Mouse (Mus musculus) limb, embryonic 14.5 days (tissue): ENCODE results near the gene Kcnj12. TPM values are rescaled to one million over a fixed set of nuclear protein-coding genes. Genes with fewer than 3 reads are reported as not detected.

Experiments used
- ATAC-seq: fragments of 200-750 bp; cut with Nextera tagmentation; 2 replicates; pipeline ENCODE4 v1.8.0; 2017; ENCODE audit warnings: low read depth, moderate number of reproducible peaks, moderate TSS enrichment; ENCODE audit not compliant: low FRiP score
- DNase-seq: peaks from one replicate; pipeline ENCODE4 v3.0.0-alpha.2; 2015; ENCODE audit warnings: low spot score
- H3K27ac ChIP-seq: fragments of 300-500 bp; sonication (generic); replicated peaks from 2 replicates; pipeline ENCODE4 v1.5.1; 2014; ENCODE audit warnings: low read depth, mild to moderate bottlenecking, low read length, moderate library complexity, mixed read lengths
- H3K27me3 ChIP-seq: fragments of 300-500 bp; sonication (generic); 2 replicates; pipeline ENCODE4 v1.6.1; 2014; ENCODE audit warnings: low read length, mixed read lengths; ENCODE audit not compliant: control insufficient read depth, insufficient read depth
- H3K36me3 ChIP-seq: fragments of 300-500 bp; sonication (generic); 2 replicates; pipeline ENCODE4 v1.6.1; 2014; ENCODE audit warnings: mild to moderate bottlenecking, low read length, moderate library complexity, mixed read lengths; ENCODE audit not compliant: control insufficient read depth, insufficient read depth
- H3K4me1 ChIP-seq: fragments of 300-500 bp; sonication (generic); 2 replicates; pipeline ENCODE4 v1.6.1; 2014; ENCODE audit warnings: antibody characterized with exemption, low read length, mixed read lengths; ENCODE audit not compliant: control insufficient read depth, insufficient read depth
- H3K4me2 ChIP-seq: fragments of 300-500 bp; sonication (generic); replicated peaks from 2 replicates; pipeline ENCODE4 v1.6.1; 2014; ENCODE audit warnings: low read depth, mild to moderate bottlenecking, low read length, moderate library complexity; ENCODE audit not compliant: severe bottlenecking
- H3K4me3 ChIP-seq: fragments of 300-500 bp; sonication (generic); replicated peaks from 2 replicates; pipeline ENCODE4 v1.5.1; 2014; ENCODE audit warnings: low read length
- H3K9ac ChIP-seq: fragments of 300-500 bp; sonication (generic); 2 replicates; pipeline ENCODE4 v1.6.1; 2014; ENCODE audit warnings: mild to moderate bottlenecking, low read depth, low read length, moderate library complexity; ENCODE audit not compliant: severe bottlenecking
- H3K9me3 ChIP-seq: fragments of 300-500 bp; sonication (generic); 2 replicates; pipeline ENCODE4 v1.6.1; 2016; ENCODE audit warnings: low read length; ENCODE audit not compliant: control insufficient read depth
- POLR2A ChIP-seq: fragments of 200-500 bp; IDR thresholded peaks from 2 replicates; pipeline ENCODE4 v1.8.0; 2012; ENCODE audit warnings: inconsistent platforms, mild to moderate bottlenecking, moderate library complexity, borderline replicate concordance; ENCODE audit not compliant: insufficient read depth, insufficient read length; ENCODE audit errors: extremely low read depth
- WGBS: fragments of 180-500 bp; shearing (Covaris S2); extraction: QIAGEN DNeasy Blood & Tissue Kit; methylation state at CpG from one replicate; pipeline ENCODE4 v1.1.7; 2014; 5-methylcytosine and 5-hydroxymethylcytosine counted together
- polyA plus RNA-seq, 2 experiments: library from polyadenylated mRNA; depleted of rRNA in 1 of 2; stranded (reverse) in 1 of 2; unstranded in 1 of 2; fragments of >200 nt; fragmentation: Nextera tagmentation in 1 of 2; extraction: Ambion mirVana in 1 of 2; gene quantifications; 2 replicates each; pipeline versions ENCODE4 v1.2.1 to v1.2.3; 2012 to 2014

The Kcnj12 gene
- 0.47 and 0.55 TPM in 2 replicates for polyA plus RNA-seq (2012; rRNA removed)
- 0.14 and 0.62 TPM in 2 replicates for polyA plus RNA-seq (2014; fragmentation: Nextera tagmentation; extraction: Ambion mirVana)

DNA sequence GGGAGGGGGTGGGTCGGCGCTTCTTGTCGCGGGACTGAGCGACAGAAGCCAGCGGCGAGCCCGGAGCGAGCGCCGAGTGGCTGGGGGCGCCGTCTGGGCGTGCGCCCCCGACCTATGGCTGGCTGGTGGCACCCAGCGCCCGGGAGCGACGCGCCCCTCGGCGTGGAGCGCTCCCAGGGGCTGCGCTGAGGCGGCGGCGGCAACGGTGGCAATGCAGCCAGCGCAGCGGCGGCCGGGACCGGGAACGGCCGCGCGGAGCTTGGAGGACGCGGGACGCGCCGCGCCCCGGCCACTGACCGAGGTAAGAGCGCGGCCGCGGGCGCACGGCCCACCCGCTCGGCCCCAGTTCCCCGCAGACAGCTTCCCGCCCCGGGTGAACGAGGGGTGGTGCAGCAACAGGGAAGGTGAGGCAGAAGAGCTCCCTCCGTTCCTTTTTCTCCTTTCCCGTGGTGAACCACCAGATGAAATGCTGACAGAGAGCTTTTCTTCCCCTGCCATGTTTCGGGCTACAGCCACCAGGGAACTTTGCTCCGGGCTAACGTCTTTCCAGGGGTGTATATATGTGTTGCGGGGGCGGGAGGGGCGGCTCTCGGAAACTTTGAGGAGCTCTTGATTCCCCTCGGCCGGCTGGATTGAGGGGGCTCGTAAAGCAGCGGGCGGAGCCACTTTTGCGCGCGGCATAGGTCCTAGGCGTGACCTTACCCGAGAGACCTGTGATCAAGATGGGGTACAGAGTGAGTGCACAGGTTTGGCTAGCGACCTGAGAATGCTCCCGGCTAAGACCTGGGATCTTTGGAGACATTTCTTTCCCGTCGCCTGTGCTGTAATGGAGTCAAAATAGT lies at the start of gene Kcnj12:
Kcnj12 (plus strand) TSS at position 15 of the 842 bp plus-strand sequence.
- peak within 1 kb of the TSS; percentile 45 for H3K9ac ChIP-seq

DNA sequence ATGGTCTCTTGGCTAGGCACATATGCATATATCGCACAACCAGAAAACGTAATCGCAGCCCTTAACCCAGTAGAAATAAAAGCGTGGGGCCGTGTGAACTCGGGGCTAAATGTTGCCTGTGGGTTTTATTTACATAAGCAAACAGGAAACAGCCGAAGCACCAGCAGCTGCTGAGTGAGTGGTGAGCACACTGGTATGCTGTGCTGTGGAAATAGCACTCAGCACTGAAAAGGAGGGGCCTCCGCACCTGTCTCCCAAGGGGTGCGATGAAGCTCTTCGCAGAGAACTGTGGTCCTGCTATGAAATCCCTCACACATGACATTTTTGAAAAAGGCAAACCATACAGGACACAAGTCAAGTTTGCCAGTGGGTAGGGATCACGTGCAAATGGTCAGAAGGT lies 47.3 kb upstream of the Kcnj12 start:
- Histone ChIP-seq H3K4me2 (no peak overlapping the region), H3K4me3 (no peak overlapping the region), H3K36me3 (no peaks in the 10 kb centered on the region), H3K27me3 (no peaks in the 10 kb centered on the region), H3K9me3 (no peaks in the 10 kb centered on the region), H3K27ac (no peak overlapping the region), H3K4me1 (no peaks in the 10 kb centered on the region), H3K9ac (no peak overlapping the region)
- DNase-seq = no peak
- ATAC-seq = no peak
- TF ChIP-seq POLR2A = no peak
- 76% methylated on average over 11 of the region's 11 CpGs for WGBS

More for the DNA sequence above, at the start of gene Kcnj12:
- Histone ChIP-seq H3K9me3 (no peaks in the 10 kb centered on the region), H3K4me1 (0 out of 2 replicates have a peak, but pooled peaks cover 6% of the 10 kb centered on the region), H3K4me3 (peak within 1 kb of the TSS; percentile 51), H3K27ac (no peak within 1 kb of the TSS), H3K27me3 (peaks cover 51% of the 10 kb centered on the region), H3K4me2 (peak within 1 kb of the TSS; percentile 96), H3K36me3 (no peaks in the 10 kb centered on the region)
- ATAC-seq (no peak), DNase-seq (no peak)
- TF ChIP-seq POLR2A = no peak
- WGBS = under 1% methylated on average over 54 of the region's 81 CpGs

DNA sequence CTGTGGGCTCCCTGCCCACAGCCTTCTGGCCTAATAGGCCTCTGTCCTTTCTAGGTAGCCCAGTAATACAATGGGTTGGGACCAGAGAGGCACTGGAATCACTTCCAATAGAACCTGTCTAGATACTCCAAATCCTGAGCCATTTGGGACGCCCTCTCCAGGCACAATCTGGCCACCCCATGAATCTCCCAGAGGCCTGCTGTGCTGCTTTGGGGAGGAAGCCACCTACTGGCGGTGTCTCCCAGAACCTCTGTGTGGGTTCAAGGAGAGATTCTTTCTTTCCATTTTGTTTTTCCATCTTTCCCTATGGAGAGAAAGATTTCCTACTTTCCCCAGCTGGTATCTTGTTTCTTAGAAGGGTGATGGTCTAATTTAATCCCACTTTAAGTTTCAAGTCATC lies 46.1 kb upstream of the Kcnj12 start:
- H3K36me3 ChIP-seq = no peaks in the 10 kb centered on the region
- H3K4me2 ChIP-seq = no peak overlapping the region
- no peaks in the 10 kb centered on the region for H3K4me1 ChIP-seq
- DNase-seq = no peak
- H3K27ac ChIP-seq = no peak overlapping the region
- H3K9me3 ChIP-seq = no peaks in the 10 kb centered on the region
- WGBS = 67% methylated on average over 2 of the region's 2 CpGs
- no peaks in the 10 kb centered on the region for H3K27me3 ChIP-seq
- TF ChIP-seq POLR2A = no peak
- no peak overlapping the region for H3K9ac ChIP-seq
- no peak overlapping the region for H3K4me3 ChIP-seq
- ATAC-seq = no peak

DNA sequence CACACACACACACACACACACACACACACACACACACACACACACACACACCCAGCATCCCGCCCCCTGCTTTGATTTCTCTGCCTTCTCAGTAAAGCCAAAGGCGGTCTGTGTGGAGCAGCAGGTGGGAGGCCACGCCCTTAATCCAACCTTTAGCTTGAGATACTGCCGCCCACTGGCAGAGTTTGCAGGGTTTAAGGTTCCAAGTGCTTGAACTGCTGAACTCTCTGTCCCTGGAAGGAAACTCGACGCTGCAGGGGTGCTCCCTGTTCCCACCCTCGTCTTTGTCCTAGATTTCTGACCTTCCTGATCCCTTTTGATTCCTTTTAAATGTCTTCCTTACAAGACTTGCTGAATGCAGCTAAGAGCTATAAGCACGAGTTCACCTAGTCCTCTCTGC lies 45.6 kb upstream of the Kcnj12 start:
- Histone ChIP-seq H3K9ac (no peak overlapping the region), H3K4me2 (no peak overlapping the region), H3K27me3 (no peaks in the 10 kb centered on the region), H3K36me3 (no peaks in the 10 kb centered on the region), H3K9me3 (no peaks in the 10 kb centered on the region), H3K4me1 (no peaks in the 10 kb centered on the region), H3K27ac (no peak overlapping the region), H3K4me3 (no peak overlapping the region)
- ATAC-seq = no peak
- no peak for TF ChIP-seq POLR2A
- 23% methylated on average over 8 of the region's 8 CpGs for WGBS
- DNase-seq = no peak

DNA sequence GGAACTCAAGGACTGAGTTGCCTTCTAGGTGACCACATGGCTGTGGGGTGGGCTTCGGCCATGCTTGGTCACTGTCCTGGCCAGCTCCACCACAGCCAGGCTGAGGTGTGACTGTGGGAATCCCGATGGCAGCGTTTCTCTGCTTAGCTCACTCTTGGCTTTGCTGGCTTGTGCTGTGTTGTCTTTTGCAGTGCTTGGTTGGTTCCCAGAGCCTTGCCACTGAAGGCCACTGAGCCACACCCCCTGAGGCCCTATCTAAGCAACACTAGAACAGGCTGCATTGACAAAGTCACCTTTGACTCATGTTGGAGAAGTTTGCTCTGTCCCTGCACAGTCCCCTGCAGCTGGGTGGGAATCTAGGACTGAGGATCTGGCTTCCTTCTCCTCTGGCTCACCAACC lies 45.2 kb upstream of the Kcnj12 start:
- no peak overlapping the region for H3K4me3 ChIP-seq
- no peak overlapping the region for H3K4me2 ChIP-seq
- 62% methylated on average over 3 of the region's 3 CpGs for whole genome bisulfite sequencing
- TF ChIP-seq POLR2A = no peak
- H3K27me3 ChIP-seq = no peaks in the 10 kb centered on the region
- no peak for ATAC-seq
- no peaks in the 10 kb centered on the region for H3K36me3 ChIP-seq
- H3K9me3 ChIP-seq = no peaks in the 10 kb centered on the region
- no peak overlapping the region for H3K27ac ChIP-seq
- DNase-seq = no peak
- no peaks in the 10 kb centered on the region for H3K4me1 ChIP-seq
- no peak overlapping the region for H3K9ac ChIP-seq

DNA sequence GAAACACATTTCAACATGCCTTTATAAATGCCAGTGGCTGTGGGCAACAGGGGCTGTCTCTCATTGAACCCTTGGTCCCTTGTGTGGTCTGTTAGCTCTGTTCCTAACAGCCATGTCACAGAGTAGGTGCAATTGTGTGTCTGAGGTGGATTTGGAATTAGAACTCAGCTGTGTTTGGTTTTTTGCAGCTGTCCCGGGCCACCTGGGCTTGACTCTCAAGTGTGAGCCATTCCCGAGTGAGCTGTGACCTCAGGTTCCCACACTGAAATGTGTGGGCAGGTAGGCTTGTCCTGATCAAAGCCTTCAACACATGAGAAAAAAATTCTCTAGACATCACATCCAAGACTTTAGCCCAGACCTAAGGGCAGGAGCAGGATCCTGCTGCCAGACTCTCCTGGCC lies 43.7 kb upstream of the Kcnj12 start:
- Histone ChIP-seq H3K4me2 (no peak overlapping the region), H3K9me3 (no peaks in the 10 kb centered on the region), H3K9ac (no peak overlapping the region), H3K4me3 (no peak overlapping the region), H3K4me1 (no peaks in the 10 kb centered on the region), H3K36me3 (no peaks in the 10 kb centered on the region), H3K27me3 (no peaks in the 10 kb centered on the region), H3K27ac (no peak overlapping the region)
- no peak for TF ChIP-seq POLR2A
- DNase-seq (no peak), ATAC-seq (no peak)
- 79% methylated on average over 2 of the region's 2 CpGs for WGBS
